Comparison of ENCODE assay signal across 8 mouse cellular contexts in the genomic region with DNA sequence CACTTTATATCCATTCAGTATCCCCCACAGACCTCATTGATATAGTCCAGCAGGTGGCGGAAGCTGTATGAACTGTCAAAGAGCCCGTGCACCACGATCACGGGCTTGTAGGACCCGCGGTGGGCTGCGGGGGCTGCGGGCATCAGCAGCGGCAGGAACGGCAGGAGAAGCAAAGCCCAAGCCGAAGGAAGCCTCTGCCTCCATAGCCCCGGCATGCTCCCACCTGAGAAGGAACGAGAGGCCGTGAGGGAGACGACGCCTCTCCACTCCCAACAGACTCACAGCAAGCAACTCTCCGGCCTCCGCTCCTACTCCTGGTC. TPM values are rescaled to one million over a fixed set of nuclear protein-coding genes. Genes with fewer than 3 reads are reported as not detected.
DNase-seq lines count a peak whose midpoint lies in the region; ATAC-seq lines count a peak whose summit lies in the region.

No protein-coding gene starts in this region.

- H3K4me1 ChIP-seq in hindbrain, embryonic 10.5 days (replicated peaks), result peaks cover 60% of the 10 kb centered on the region
- peaks cover 69% of the 10 kb centered on the region for H3K4me1 ChIP-seq in liver, embryonic 13.5 days (replicated peaks)
- H3K4me1 ChIP-seq in neural tube, embryonic 14.5 days (ENCODE audit: control insufficient read depth, insufficient read depth, low read length), result peaks cover 36% of the 10 kb centered on the region

- H3K27ac ChIP-seq in hindbrain, embryonic 10.5 days, result peak overlapping the region; percentile 92
- H3K27ac ChIP-seq in liver, embryonic 13.5 days, result peak overlapping the region; percentile 70
- peak overlapping the region; percentile 91 for H3K27ac ChIP-seq in neural tube, embryonic 14.5 days (ENCODE audit: low read depth, low read length)

- H3K9me3 ChIP-seq in hindbrain, embryonic 10.5 days, result no peaks in the 10 kb centered on the region
- no peaks in the 10 kb centered on the region for H3K9me3 ChIP-seq in liver, embryonic 13.5 days (replicated peaks)
- no peaks in the 10 kb centered on the region for H3K9me3 ChIP-seq in neural tube, embryonic 14.5 days (ENCODE audit: control insufficient read depth, low read length)

- peak overlapping the region; percentile 80 for H3K9ac ChIP-seq in liver, embryonic 13.5 days
- peak overlapping the region; percentile 56 for H3K9ac ChIP-seq in neural tube, embryonic 14.5 days (replicated peaks; ENCODE audit: low read depth, low read length)

- peak; percentile 27 for ATAC-seq in liver, embryonic 13.5 days (ENCODE audit: low read depth)
- ATAC-seq in neural tube, embryonic 14.5 days (ENCODE audit: low read depth), result peak; percentile 47; the same call in 1 of the 2 replicates

- H3K36me3 ChIP-seq in hindbrain, embryonic 10.5 days, result peaks cover 25% of the 10 kb centered on the region
- H3K36me3 ChIP-seq in liver, embryonic 13.5 days, result peaks cover 22% of the 10 kb centered on the region
- peaks cover 2% of the 10 kb centered on the region; the same call in 1 of the 2 replicates for H3K36me3 ChIP-seq in neural tube, embryonic 14.5 days (ENCODE audit: control insufficient read depth, insufficient read depth, low read length)

- H3K4me3 ChIP-seq in hindbrain, embryonic 10.5 days, result peak overlapping the region; percentile 83
- peak overlapping the region; percentile 70 for H3K4me3 ChIP-seq in liver, embryonic 13.5 days (replicated peaks)
- H3K4me3 ChIP-seq in neural tube, embryonic 14.5 days (ENCODE audit: low read depth, low read length), result peak overlapping the region; percentile 65

- peak; percentile 25 for DNase-seq in spleen, adult 12 weeks (ENCODE audit: low spot score)
- no peak for DNase-seq in spleen, postnatal 14 days (ENCODE audit: low spot score in 2 of 2)
- DNase-seq in embryo, embryonic 9.5 days (ENCODE audit: extremely low spot score), result peak; percentile 51
- peak; percentile 62 for DNase-seq in hindbrain, embryonic 10.5 days (ENCODE audit: low spot score)
- DNase-seq in liver, embryonic 13.5 days, result no peak
- no peak for DNase-seq in urinary bladder, postnatal 14 days (ENCODE audit: low spot score)
- DNase-seq in adrenal gland, adult 18-20 months (ENCODE audit: low spot score in 2 of 2), result no peak

- H3K27me3 ChIP-seq in hindbrain, embryonic 10.5 days (ENCODE audit: insufficient read depth, poor library complexity, severe bottlenecking), result peaks cover 35% of the 10 kb centered on the region
- H3K27me3 ChIP-seq in liver, embryonic 13.5 days, result peaks cover 43% of the 10 kb centered on the region
- H3K27me3 ChIP-seq in neural tube, embryonic 14.5 days (ENCODE audit: control insufficient read depth, insufficient read depth, low read length), result peaks cover 7% of the 10 kb centered on the region

- H3K4me2 ChIP-seq in liver, embryonic 13.5 days, result peak overlapping the region; percentile 91
- peak overlapping the region; percentile 86 for H3K4me2 ChIP-seq in neural tube, embryonic 14.5 days (ENCODE audit: low read depth, low read length)

- WGBS in hindbrain, embryonic 10.5 days, result under 1% methylated on average over 18 of the region's 18 CpGs
- 1% methylated on average over 18 of the region's 18 CpGs for WGBS in liver, embryonic 13.5 days (ENCODE audit: insufficient replicate concordance)
- 0% methylated on average over 18 of the region's 18 CpGs for WGBS in neural tube, embryonic 14.5 days

RNA-seq across cellular contexts. Expression of a gene that starts 1.6 kb away (rescaled TPM):
- 22.7 and 28.7 TPM in 2 replicates for polyA plus RNA-seq in hindbrain, embryonic 10.5 days (2016; fragmentation: Nextera tagmentation; extraction: Ambion mirVana)
- polyA plus RNA-seq in liver, embryonic 13.5 days (2015; fragmentation: Nextera tagmentation; extraction: Ambion mirVana), result 10.4 and 12.0 TPM in 2 replicates
- 21.9 and 25.4 TPM in 2 replicates for polyA plus RNA-seq in neural tube, embryonic 14.5 days (2014; fragmentation: Nextera tagmentation; extraction: Ambion mirVana)
- 10 to 100 TPM; 56.9 to 71.5 TPM for total RNA-seq in adrenal gland, adult 18-20 months (2021)

RNA-seq across cellular contexts. Expression of a gene that starts 2.6 kb away (rescaled TPM):
- polyA plus RNA-seq in hindbrain, embryonic 10.5 days (2016; fragmentation: Nextera tagmentation; extraction: Ambion mirVana), result 0.58 and 1.4 TPM in 2 replicates
- 0.05 and 0.07 TPM in 2 replicates for polyA plus RNA-seq in liver, embryonic 13.5 days (2015; fragmentation: Nextera tagmentation; extraction: Ambion mirVana)
- 6.7 and 9.3 TPM in 2 replicates for polyA plus RNA-seq in neural tube, embryonic 14.5 days (2014; fragmentation: Nextera tagmentation; extraction: Ambion mirVana)
- 10 to 100 TPM; 10.4 to 17.9 TPM for total RNA-seq in adrenal gland, adult 18-20 months (2021)

RNA-seq across cellular contexts. Expression of a gene that starts 11.0 kb away (rescaled TPM):
- 6.0 and 6.1 TPM in 2 replicates for polyA plus RNA-seq in hindbrain, embryonic 10.5 days (2016; fragmentation: Nextera tagmentation; extraction: Ambion mirVana)
- polyA plus RNA-seq in liver, embryonic 13.5 days (2015; fragmentation: Nextera tagmentation; extraction: Ambion mirVana), result 0.30 and 0.34 TPM in 2 replicates
- 6.0 and 18.2 TPM in 2 replicates for polyA plus RNA-seq in neural tube, embryonic 14.5 days (2014; fragmentation: Nextera tagmentation; extraction: Ambion mirVana)
- 1 to 10 TPM; 1.9 to 3.9 TPM for total RNA-seq in adrenal gland, adult 18-20 months (2021)

RNA-seq across cellular contexts. Expression of a gene that starts 17.8 kb away (rescaled TPM):
- polyA plus RNA-seq in hindbrain, embryonic 10.5 days (2016; fragmentation: Nextera tagmentation; extraction: Ambion mirVana), result 19.4 and 19.6 TPM in 2 replicates
- polyA plus RNA-seq in liver, embryonic 13.5 days (2015; fragmentation: Nextera tagmentation; extraction: Ambion mirVana), result 5.6 and 5.9 TPM in 2 replicates
- polyA plus RNA-seq in neural tube, embryonic 14.5 days (2014; fragmentation: Nextera tagmentation; extraction: Ambion mirVana), result 11.5 and 14.8 TPM in 2 replicates
- 10 to 100 TPM; 12.8 to 17.5 TPM for total RNA-seq in adrenal gland, adult 18-20 months (2021)

RNA-seq across cellular contexts. Expression of a gene that starts 20.2 kb away (rescaled TPM):
- 111 and 118 TPM in 2 replicates for polyA plus RNA-seq in hindbrain, embryonic 10.5 days (2016; fragmentation: Nextera tagmentation; extraction: Ambion mirVana)
- 24.6 and 27.4 TPM in 2 replicates for polyA plus RNA-seq in liver, embryonic 13.5 days (2015; fragmentation: Nextera tagmentation; extraction: Ambion mirVana)
- polyA plus RNA-seq in neural tube, embryonic 14.5 days (2014; fragmentation: Nextera tagmentation; extraction: Ambion mirVana), result 71.8 and 92.5 TPM in 2 replicates
- total RNA-seq in adrenal gland, adult 18-20 months (2021), result 10 to 100 TPM; 46.5 to 48.6 TPM

Comparison
In these comparisons a context has a peak if more than half of its experiments do, and no peak if none do; other contexts are left out.
1. DNase-seq: peak in spleen, adult 12 weeks (single experiment), embryo, embryonic 9.5 days (single experiment) and hindbrain, embryonic 10.5 days (single experiment); none in spleen, postnatal 14 days (0 of 2), liver, embryonic 13.5 days (single experiment), urinary bladder, postnatal 14 days (single experiment) and adrenal gland, adult 18-20 months (0 of 2).
2. Peak in every context shown above with its lines, with median percentiles within 50 percentile points of each other: H3K27ac ChIP-seq and H3K4me3 ChIP-seq.